Mouse (Mus musculus) adrenal gland, postnatal 4 days (tissue): ENCODE measurements around the gene Spsb4. TPM values are rescaled to one million over a fixed set of nuclear protein-coding genes. Genes with fewer than 3 reads are reported as not detected.

Experiments used
- DNase-seq, 2 experiments: peaks; one replicate each; pipeline ENCODE4 v3.0.0; 2021 to 2022; ENCODE audit warnings: low spot score in 2 of 2, mixed read lengths in 2 of 2
- long read RNA-seq, 2 experiments: library from polyadenylated mRNA; stranded (forward); transcript quantifications; one replicate each; pipeline ENCODE4 v2.0.0; 2021
- total RNA-seq, 2 experiments: library from RNA; stranded (reverse); gene quantifications; 2 replicates each; pipeline ENCODE4 v1.2.3; 2021

Spsb4 gene
- 10 to 100 TPM in 1 of 2 experiments, 1 to 10 TPM in 1; 4.5 to 10.1 TPM for total RNA-seq
- long read RNA-seq, experiment 1, partial matches to known transcripts: 0 of 4 reads
- long read RNA-seq, experiment 1, other reads (novel, unspliced or antisense): 0 of 4 reads
- long read RNA-seq, experiment 2, transcript Spsb4-201 (3 exons, 2,720 nt): major isoform, 30 of 35 reads
- long read RNA-seq, experiment 2, partial matches to known transcripts: 0 of 35 reads
- long read RNA-seq, experiment 2, other reads (novel, unspliced or antisense): 5 of 35 reads

DNA sequence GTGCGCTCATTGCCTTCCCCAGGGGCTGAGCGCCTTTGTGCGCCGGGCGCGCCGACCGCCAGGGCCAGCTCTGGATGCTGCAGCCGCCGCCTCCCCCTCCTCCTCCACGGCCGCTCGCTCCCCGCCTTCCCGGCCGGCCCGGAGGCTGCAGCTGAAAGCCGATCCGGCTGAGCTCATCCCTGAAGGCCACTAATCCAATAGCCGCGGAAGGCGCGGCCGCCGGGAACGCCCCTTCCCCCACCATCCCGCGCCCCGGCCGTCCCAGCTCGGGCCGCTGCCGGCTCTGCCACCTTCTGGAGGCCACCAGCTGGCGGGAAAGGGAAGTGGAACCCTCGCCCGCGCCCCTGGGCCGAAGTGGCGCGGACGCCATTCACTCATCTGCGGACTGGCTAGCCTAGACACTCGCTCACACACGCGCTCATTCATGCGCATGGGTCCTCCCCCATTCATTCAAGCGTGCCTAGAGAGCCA, at the start of gene Spsb4:
Gene Spsb4 (minus strand): TSS at position 167 of the 471 bp plus-strand sequence.
- DNase-seq: peak; percentile 56

DNA sequence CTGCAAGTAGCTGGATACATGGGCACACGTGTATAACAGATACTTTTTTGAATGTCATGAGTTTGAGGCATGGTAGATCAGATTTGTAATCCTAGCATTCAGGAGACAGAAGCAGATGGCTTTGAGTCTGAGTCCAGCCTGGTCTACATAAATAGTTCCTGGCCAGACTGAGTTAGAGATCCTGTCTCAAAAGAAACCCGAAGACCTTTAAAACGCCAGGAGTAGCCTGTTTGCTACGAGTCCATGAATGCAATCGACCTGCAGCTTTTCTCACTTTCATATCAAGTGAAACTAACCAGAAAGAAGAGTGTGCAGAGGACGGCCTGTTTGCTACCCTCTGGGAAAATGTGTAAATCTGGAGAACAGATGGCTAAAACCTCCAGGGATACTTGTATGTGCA, 49.1 kb upstream of the Spsb4 start:
- no peak for DNase-seq

DNA sequence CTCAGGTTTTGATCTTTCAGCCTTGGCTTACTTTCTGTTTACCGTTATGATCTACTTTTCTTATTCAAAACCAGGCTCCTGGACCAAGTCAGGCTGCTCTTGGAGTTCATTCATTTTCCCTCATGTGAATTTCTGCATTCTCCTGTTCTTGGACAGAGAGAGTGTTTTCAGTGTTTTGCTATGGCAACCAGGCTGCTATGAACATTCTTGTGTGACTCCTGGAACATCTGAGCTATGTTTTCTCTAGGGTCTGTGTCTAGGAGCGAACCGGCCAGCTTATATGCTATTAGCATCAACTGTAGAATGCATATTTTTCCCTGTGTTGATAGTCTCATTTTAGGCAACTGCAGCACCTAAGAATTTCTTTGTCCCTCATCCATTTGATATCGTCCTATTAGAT, 47.2 kb upstream of the Spsb4 start:
- no peak for DNase-seq

DNA sequence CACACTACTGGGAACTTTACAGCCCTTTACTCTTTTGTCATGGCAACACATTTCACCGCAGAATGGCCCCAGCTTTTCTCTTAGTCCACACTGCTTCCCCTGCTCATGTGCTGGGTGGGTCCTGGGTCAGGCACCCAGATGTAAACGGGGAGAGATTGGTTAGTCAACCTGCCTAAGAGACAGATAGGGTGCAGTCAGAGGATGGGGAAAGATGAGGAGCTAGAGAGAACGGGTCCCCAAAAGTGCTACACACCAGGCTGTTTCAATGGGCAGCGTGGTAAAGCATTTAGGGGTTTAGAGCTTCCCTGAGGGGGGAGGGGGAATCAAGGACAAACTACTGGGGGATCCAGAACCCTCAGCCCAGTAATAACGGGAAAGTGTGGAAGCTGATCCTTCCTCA, 46.6 kb upstream of the Spsb4 start:
- DNase-seq: no peak

DNA sequence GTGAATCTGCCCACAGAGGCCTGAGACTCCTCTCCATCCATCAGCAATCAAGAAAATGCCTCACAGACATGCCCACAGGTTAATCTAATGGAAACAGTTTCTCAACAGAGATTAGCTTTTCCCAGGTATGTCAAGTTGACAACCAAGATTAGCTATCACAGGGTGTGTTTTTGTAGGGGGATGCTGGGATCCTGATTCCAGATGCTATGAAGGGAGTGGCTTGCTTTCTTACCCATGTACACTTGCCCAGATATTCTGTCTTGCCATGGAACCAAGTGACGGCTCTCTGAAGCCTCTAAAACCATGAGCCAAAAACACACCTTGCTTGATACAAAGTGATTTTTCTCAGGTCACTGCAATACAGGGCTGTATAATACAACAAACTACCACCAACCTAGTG, 45.5 kb upstream of the Spsb4 start:
- DNase-seq: no peak

DNA sequence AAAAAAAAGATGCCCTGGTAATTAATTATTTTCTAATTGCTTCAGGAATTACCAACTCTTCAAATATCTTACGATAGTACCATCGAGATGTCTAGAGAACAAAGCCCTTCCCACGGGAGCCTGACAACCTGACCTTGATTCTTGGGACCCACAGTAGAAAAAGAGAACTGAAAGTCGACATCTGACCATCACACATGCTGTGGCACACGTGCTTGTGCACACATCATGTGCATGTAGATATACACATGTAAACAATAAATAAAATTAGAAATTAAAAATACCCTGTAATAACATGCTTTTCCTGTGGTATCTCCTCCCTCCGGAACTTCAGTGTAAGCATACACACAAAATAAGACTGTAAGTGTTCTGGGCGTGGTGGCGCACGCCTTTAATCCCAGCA, 43.1 kb upstream of the Spsb4 start:
- no peak for DNase-seq

DNA sequence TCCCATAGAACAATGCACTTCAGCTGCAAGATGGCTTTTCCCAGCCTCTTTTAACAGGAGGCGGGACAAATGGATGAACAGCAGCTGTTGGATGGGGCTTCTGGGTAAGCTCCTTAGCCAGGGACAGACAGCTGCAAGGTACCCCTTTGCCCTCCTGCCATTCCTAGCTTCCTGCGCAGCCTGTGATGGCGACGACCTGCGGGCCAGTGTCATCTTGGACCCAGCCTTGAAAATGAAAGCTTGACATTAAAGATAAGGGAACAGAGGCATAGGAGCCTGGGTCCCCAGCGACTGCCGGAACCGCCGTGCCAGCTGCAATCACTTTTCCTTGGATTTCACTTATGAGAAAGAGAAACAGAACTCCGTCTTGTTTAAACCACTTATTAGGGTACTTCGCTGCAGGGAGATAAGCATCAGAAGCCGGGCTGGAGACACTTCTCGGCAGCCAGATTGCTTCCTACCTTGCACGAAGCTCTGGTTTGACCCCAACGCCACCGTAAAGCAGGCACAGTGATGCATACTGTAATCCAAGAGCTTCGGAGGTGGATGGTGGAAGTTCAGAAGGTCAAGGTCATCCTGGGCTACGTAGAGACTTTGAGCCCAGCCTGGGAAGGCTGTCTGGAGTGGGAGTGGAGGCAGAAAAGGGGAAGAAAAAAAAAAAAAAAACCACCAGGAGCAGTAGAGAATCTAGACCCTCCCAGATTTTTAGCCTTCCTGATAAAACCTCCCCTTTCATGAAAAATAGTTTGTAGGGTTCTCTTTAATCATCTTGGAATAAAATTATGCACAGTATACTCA, 38.1 kb upstream of the Spsb4 start:
- no peak for DNase-seq

DNA sequence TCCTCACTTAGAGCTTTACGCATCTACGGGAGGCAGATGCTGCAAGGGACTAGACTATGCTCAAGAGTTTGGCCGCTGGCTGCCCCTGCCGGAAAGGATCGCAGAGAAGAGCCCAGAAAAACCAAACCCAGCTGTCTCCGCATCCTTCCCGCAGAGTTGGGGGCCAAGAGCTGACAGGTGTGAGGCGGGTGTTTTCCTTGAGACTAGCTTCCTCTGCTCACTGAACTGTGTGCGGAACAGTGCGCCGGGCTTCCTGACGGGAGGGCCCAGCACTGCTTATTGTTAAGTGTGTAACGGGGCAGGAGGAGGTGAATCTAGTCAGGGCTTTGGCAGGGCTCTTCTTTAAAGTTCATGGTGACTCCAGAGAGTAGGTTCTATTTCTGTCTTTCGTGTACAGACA, 37.3 kb upstream of the Spsb4 start:
- no peak for DNase-seq

DNA sequence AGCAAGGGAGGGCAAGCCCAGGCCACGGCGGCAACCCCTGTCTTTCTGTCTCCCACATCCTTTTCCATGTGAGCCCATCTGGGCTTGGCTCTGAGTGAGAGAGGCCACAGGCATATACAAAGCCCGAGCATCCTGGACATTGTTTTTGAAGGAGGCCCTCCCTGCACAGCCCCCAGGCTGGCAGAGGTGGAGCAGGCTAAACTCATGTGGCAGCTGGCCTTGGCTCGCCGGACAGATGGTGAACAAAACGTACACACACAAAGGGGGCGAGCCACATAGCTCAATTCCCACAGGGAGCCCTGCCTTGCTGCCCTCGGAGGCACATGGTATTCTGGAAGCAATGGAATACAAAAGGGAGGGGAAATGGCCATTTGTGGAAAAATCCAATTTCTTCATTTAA, 32.5 kb upstream of the Spsb4 start:
- no peak for DNase-seq

DNA sequence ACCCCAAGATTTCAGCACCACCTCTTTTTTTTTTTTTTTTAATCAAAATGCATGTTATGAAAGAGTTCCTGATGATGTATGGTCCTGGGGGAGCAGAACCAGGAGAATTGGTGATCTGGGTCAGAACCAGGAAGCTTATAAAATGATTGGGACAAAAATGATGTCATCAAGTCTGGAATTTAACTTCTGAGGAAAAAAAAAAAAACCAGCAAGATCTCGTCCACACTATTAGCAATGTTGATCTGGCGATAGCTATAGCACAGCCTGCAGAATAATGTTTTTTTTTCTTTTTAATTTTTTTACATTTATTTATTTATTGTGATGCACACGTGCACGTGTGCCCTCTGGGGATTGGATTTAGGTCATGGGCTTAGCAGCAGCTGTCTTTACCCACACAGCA, 27.6 kb upstream of the Spsb4 start:
- no peak for DNase-seq

DNA sequence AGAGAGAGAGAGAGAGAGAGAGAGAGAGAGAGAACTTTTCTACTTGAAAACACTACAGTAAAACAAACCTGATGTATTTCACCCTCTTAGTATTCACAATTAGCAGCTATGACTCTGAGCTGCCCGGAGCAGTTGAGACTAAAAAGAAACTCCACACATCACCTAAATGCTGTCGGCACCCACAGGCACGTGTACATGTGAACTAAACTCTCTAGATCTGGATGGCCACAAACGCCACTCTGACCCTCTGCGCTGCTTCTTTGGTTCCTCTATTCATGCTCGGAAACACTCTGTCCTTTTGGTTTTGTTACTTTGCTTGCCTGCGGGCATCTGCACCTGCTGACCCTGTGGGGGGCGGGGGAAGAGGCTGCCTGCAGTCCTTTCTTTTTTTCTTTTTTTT, 23.0 kb upstream of the Spsb4 start:
- no peak for DNase-seq

DNA sequence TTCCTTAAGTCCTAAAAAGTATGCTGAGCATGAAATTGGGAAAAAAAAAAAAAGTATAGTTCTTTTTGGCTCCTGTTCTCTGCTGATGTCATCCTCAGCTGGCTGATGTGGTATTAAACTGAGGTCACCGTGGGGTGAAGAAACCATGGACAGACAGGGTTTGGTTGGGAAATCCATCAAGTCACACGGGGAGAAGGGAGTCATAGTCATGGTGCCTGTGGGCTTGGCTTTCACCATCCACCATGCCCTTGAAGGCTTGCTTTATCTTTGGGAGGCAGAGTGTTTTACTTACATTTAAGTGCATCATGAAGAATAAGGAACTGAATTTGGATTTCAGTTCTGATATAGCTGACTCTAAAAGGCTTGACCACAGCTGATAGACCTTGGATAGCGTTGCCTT, 19.4 kb upstream of the Spsb4 start:
- DNase-seq: no peak

DNA sequence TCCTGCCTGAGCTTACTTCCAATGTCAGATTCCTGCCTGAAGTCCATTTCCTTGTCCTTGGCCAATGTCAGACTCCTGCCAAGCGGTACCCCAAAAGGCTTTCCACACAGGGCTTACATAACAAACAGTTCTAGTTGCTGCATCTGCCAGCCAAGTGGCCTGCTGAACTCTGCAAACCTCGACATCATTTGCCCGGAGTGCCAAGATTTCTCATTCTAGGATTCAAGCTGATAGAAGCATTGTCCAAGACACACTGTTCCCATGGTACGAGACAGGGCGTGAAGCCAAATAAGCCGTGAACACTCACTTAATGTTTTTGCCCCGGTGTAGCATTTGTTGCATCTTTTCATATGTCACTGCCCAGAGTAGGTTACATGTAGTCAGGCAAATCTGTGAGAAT, 18.0 kb upstream of the Spsb4 start:
- no peak for DNase-seq

DNA sequence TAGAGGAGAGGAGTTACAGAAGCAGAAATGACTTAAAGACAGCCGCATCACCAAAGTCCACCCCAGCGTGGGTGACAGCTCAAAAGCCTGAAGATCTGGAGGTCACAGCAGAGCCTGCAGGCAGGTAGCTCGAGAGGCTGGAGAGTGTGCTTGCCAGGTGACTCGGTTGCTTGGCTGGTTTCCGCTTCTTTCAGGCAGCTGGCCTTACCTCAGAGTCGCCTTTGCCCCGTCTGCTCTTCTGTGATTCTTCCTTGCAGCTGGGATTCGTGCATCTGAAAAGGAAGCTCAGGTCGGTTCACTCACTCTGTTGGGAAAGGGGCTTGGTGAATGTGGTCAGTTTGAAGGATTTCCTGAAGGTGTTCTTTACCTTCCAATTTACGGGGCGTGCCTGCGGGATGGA, 8.7 kb upstream of the Spsb4 start:
- no peak for DNase-seq

DNA sequence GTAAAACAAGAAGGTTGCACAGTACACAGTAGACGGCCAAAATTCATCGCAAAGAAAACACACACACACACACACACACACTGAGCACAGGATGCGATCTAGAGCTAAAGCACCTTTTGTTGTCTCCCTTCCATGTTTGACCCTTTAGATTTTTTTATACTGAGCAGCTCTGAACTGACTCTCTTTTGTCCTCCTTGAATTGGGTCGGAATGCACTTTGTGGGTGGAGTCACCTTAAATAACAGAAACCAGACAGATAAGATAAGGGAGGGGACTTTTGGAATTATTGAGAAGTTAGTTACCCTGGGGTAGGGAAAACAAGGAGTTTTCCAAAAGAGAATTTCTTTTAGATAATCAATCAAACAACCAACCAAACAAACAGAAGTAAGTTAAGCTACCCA, 7.4 kb upstream of the Spsb4 start:
- DNase-seq: no peak

DNA sequence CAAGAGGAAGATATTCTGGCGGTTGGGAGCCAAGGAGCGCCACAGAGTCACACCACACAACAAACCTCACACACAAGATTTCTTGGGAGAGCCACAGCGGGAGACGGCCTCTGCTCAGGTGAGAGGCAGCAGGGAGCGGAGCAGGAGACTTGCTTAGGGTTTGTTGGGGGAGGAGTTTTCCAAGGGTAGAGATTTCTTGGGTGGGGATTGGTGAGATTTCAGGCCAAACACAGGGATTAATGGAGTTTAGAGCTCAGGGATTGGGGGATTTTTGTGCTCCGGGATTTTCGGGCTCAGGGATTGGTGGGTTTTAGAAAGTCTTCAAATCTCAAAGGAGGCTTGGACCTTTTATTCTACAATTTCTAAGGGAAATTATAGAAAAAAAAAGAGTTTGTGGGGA, 5.8 kb upstream of the Spsb4 start:
- DNase-seq: no peak

DNA sequence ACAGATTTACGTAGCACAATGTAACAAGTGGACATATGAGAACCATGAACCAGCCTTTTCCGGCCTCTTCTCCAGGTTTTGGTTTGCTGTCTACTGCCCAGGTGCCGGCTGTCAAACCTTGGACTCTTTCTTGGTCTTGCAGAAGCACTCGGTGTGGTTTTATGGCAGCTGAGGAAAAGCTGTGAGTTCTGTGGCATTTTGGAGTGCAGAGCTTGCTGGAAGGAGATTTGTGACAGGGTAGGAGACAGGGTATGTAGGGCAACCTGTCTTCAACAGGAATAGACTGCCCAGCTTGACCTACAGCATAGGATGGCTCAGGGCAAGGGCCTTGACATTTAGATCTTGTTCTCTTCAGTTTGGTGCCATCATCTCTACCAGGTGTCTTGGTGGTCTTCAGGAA, 4.3 kb upstream of the Spsb4 start:
- no peak for DNase-seq

DNA sequence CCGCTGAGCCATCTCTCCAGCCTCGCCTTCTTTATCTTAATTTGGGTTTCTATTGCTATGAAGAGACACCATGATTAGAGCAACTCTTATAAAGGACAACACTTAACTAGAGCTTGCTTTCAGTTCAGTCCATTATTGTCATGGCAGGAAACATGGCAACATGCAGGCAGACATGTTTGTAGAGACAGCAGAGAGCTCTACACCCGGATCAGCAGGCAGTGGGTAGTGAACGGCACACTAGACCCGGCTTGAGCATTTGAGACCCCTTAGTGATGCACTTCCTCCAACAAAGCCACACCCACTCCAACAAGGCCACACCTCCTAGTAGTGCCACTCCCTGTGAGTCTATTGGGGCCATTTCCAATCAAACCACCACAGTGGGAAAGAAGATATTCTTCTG, 3.7 kb upstream of the Spsb4 start:
- no peak for DNase-seq

DNA sequence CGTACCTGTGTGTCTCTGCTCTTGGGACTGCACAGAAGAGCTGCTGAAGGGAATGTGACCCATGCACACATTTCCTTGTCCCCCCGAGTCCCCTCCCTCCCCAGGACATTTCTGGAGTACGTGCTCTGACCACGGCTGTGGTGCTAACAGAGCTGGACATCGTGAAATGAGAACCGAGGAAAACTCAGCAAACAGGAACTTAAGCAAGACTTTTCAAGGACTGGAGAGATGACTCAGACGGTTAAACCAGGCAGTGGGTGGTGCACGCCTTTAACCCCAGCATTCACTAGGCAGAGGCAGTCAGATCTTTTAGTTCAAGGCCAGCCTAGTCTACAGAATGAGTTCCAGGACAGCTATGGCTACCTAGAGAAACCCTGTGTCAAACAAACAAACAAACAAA, 1.5 kb upstream of the Spsb4 start:
- DNase-seq: no peak

DNA sequence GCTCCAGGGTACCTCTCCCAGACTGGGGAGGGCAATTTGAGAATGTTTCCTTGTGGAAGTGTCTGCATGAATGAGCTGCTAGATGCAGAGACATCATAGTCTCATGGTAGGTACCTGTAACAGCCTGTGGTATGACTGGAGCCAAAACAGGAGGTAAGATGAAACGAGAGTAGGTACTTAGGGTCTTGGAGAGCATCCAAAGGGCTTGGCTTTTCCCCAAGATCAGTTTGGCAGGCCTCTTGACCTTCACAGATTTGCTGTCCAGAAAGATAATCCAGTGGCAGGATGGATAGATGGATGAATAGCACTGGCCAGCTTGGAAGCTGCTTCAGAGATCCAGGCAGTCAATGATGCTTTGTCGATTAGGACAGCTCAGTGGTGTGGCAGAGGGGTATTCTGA, 1.0 kb upstream of the Spsb4 start:
- DNase-seq: no peak

DNA sequence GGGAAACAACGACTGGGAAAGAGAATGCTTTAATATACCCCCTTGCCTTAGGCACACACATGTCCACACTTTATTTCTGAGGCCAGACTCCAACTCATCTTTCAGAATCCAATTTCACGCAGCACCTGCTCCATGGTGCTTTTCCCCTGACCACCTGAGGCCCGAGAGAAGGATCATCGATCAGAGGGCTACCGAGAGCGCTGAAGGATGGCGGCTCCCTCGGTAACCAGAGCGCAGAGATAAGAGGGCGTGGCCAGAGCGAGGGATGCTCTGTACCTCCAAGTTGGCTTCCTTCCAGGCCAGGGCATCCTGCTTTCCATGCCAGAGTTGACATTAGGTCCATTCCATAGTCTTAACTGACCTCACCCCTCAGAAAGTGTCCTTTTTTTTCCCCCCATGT, 588 bp upstream of the Spsb4 start:
- DNase-seq: no peak

DNA sequence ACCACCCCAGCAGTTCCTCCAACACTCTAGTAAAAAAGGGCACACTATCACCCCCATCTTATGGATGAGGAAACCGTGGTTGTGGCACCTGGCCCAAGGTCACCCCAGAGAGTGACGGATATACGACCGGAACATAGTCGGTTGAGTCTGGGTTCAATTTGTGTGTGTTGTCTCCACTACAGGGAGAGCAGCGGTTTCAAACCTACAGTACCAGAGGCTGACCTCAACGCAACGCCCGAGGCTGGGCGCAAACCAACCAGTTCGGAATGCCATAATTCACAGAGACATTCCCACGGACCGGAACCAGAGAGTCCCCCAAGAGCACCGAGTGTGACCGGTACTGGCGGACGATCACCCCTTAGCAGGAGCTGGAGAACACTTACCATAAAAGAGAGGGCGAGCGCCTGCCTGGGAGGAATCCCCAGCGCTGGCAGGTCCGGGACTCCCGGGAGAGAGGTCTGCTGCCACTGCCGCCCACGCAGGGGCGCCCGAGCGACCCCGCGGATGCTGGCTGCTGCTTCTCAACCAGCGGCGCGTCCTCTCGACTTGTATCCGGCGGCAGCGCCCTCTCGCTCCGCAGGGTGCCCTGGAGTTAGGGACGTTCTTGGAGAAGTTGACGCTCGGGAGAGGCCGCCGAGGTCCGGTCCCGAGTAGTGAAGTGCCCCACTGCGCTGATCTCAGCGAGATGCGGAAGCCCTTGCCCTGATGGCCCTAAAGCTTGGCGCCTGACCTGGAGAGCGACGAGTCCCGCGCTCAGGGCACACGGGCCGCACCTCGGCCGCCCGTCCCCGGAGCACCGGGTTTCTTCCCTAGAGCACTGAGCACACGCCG, 617 bp downstream of the Spsb4 start:
- DNase-seq: peak in 1 of 2 experiments; percentile 23
